Mouse (Mus musculus) thymus, adult 2 months (tissue): ENCODE results near the gene Glis1.

Source experiments
- CTCF ChIP-seq: fragments of 200-500 bp; IDR thresholded peaks from 2 replicates; pipeline ENCODE4 v1.5.1; 2012; ENCODE audit warnings: mild to moderate bottlenecking, control low read depth, low read length, moderate library complexity, borderline replicate concordance; ENCODE audit not compliant: control insufficient read depth, poor library complexity, insufficient read depth; ENCODE audit errors: extremely low read depth
- POLR2A ChIP-seq: fragments of 200-500 bp; IDR thresholded peaks from 2 replicates; pipeline ENCODE4 v1.6.1; 2012; ENCODE audit warnings: mild to moderate bottlenecking, low read length, control low read depth, moderate library complexity; ENCODE audit not compliant: control insufficient read depth, poor library complexity, insufficient read depth; ENCODE audit errors: extremely low read depth

DNA sequence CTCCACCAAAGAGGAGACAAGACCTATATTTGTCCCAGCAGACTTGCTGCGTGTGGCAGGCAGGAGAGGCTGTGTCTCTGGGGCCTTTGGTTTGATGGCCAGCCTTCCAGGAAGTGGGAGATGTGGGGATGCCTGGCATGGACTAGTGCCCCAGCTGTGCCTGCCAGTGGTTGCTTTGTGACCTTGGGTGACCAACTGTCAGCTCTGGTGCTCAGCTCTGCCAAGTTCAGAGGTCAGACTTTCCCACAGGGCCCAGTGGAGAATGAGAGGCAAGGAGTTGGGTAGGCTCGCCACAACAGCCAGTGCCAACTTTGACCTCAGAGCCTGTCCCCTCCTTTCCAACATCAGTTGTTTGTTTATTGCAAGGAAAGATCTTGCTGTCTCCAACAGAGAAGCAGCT, 126.7 kb downstream of the Glis1 start:
- TF ChIP-seq CTCF (no peak), POLR2A (no peak)
